Mouse (Mus musculus) adrenal gland, postnatal 36 days (tissue): Measurements from ENCODE around the gene Glra1. TPM values are rescaled to one million over a fixed set of nuclear protein-coding genes. Genes with fewer than 3 reads are reported as not detected.
"Not testable (repeated sequence)": the region's sequence is repeated elsewhere in the genome, so short reads cannot be mapped to it uniquely, and the experiment has no call there.

Experiments
- DNase-seq, 2 experiments: peaks; one replicate each; pipeline ENCODE4 v3.0.0; 2021; ENCODE audit warnings: mixed read lengths in 1 of 2
- long read RNA-seq, 2 experiments: library from polyadenylated mRNA; stranded (forward); transcript quantifications; one replicate each; pipeline ENCODE4 v2.0.0; 2021; ENCODE audit warnings: borderline sequencing depth in 2 of 2
- total RNA-seq, 2 experiments: library from RNA; stranded (reverse); gene quantifications; 2 replicates each; pipeline ENCODE4 v1.2.3; 2021

The Glra1 gene
- not detected for total RNA-seq
- long read RNA-seq, experiment 1, result 0 reads
- long read RNA-seq, experiment 2, result 0 reads

DNA sequence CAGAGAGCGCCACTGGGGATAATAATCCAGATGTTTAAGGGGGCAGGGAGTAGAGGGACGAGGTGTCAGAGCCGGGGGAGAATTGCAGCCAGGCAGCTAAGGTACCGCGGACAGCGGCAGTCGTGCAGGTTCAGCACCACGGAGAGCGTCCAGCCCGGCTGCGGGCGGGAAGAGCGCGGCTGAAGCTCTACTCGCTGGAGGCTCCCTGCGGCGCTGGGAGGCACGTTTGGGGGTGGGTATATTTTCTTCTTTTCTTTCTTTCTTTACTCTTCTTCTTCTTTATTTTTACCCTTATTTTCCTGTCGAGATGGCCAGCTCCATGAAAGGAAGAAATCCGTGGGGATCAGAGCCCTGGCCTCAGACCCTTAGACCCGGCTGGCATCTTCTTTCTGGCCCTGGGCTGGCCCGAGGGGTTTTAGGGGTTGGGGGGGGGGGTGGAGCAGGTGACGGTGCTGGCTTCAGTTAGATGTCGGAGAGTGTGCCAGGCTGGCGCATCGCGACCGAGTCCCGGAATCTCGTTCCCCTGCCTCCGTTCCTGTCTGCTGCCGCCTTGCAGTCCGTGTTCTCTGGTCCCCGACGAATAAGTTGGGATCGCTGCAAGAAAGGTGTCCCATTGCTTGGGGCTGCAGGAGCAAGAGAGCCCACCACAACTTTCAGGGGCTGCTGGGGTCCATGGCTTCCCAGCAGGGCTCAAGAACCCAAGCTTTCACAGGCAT, at the start of gene Glra1:
Gene Glra1, minus strand, starts transcription at position 391 of the 716 bp plus-strand sequence.
- DNase-seq, result peak; percentile 82 to 84

DNA sequence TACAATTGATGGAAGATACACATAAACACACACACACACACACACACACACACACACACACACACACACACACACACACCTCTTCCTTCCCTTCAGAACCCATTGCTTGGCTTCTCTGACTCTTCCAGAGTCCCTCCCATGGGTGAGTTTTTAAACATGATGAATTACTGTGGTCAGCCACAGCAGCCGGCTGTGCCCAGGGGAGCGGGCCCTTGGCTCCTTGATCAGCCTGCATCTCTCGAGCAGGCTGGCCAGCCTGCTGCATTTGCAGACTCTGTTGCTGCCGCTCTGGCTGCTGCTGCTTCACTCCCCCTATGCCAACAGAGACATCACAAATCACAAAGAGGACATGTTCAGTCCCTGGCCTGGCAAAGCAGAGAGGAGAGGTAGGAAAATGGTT, 29.0 kb upstream of the Glra1 start:
- DNase-seq, result no peak

DNA sequence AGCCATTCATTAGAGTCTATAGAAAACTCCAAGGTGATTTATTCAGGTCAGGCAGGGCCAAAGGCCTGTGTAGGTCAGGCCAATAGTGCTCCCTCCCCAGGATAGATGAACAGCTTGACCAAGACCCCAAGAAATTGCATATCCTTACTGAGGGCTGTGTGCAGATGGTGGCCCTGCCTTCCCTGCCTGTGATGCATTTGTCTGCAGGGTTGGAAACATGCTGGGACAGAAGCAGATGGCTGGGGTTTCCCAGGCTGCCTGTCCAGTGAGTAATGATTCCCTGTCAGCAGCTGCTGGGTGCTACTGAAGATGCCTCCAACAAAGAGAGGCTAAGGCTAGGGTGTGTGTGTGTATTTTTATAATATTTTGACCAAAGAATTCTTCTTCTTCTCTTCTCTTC, 25.9 kb upstream of the Glra1 start:
- DNase-seq, result no peak

DNA sequence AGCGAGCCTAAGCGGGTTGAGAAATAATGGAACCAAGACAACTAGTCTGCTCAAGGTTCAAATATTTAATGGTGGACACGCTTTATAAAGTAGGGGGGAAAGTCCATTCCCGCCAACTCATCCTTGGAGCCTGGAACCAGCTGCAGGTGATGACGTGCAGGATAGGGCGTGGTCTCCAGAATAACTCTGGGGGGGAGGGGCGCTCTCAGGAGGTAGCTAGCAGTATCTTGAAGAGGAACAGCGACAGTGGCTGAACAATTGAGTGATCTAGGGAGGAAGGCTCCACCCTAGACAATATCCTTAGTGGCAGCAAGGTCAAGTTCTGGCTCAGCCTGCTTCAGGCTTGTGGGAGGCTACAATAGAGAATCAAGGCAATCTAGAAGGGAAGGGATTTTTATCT, 6.6 kb upstream of the Glra1 start:
- not testable (repeated sequence) for DNase-seq

DNA sequence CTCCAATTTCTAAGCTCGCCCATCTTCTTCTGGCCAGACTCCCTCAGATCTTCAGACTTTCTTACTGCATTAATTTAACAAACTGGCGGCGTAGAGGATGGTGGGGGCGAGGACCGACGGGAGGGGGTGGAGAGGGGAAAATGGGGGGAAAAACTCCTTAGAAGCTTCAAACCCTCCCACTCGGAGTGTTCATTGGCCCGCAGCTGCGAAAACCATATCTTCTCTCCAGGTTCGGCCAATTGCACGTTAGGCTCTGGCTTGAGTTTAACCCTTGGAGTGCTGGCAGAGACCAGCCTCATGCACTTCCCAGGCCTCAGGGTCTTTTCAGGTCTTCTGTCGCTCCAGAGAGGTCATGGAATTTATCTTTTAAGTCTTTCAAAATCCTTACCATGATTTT, 524 bp upstream of the Glra1 start:
- no peak for DNase-seq

DNA sequence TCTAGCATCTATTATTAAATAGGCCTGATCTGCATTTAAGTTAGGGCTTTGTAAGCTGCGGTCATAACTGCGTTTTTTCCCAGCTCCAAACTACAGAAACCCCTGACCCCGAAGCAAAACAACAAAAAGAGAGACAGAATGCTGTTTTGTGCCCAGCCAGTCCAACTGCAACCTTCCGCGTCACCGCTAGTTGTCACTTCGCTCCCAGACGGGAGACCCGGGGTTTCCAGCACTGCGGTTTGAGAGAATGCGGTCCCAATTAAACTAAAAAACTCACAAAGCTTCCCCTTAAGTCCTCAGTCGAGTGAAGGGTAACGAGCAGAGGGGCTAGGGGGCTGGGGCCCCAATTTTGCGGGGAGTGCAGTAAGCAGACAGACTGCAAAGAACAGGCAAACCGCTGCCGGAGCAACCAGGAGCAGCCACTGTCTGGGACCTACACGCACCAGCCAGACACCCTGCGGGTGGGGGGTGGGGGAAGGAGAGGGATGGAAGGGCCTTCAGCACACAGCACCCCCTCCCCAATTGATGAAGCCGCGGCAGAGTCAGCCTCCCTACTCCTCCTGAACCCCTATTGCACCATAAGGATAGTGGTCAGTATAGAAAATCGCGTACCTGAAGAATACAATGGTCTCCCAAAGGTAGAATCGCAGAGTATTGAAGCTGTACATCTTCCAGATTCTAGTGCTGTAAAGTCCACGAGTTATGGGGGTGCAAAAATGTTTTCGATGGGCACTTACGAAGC, 761 bp downstream of the Glra1 start:
- DNase-seq, result no peak

DNA sequence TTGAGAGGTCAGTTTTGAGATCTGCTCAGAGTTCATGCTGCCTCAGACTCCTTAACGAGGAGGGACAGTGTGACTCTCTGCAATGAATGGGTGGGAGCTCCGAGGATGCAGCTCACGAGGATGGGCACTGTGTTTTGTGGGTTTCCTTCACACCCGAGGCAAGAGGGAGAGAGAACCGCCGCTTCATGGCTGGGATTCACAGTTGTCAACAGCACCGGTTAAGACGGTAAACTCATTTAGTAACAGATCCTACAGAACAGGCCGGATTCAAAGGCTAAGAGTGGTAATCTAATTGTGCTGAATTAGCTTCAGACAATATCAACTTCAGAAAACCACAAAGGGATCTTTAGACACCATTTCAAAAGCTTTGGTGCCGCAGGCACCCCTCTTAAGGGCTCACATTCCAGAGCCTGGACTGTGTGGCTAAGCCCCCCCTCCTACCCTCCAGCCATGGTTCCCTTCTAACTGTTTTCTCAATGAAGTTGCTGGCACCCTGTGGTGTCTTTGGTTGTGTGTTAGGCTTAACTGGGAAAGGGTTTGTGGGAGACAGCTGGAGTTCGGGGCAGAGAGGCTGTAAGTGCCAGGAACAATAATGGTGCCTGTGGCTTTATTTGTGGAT, 6.4 kb downstream of the Glra1 start:
- DNase-seq, result no peak

DNA sequence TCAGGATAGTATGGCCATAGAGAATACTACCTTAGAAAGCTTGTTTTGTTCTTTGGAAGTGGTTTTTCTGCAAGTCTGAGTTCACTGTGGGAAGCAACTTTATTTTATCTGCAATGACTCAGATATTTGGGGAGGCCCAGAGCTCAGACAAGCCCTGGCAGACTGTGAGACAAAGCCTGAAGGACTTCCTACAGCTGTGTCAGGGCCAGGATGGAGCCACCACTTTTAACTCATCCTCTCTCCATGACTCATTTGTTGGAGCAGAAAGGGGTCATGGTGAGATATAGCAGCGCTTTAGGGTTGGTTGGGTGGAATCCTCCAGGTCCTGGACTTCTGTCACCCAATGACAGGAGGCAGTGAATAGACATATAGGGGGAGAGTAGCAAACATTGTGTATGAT, 12.3 kb downstream of the Glra1 start:
- peak in 1 of 2 experiments; percentile 34 for DNase-seq

DNA sequence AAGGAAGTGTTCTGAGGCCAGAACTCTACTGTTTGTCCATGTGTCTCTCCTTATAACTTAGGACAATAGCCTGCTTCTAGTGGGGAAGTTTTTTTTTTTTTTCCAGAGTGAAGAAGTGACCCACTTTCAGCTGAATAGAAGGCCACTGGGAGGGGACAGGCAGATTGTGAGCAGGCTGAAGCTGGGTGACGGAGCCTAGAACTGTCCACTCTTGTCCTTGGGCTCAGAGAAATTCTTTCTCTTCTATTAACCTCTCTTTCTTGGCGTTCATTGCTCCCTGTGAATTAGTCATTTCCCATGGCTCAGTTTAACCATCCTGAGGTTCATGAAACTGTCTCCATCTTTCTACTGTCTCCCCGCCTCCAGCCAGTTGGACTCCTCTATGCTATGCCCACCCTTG, 13.6 kb downstream of the Glra1 start:
- DNase-seq, result peak in 1 of 2 experiments; percentile 40

DNA sequence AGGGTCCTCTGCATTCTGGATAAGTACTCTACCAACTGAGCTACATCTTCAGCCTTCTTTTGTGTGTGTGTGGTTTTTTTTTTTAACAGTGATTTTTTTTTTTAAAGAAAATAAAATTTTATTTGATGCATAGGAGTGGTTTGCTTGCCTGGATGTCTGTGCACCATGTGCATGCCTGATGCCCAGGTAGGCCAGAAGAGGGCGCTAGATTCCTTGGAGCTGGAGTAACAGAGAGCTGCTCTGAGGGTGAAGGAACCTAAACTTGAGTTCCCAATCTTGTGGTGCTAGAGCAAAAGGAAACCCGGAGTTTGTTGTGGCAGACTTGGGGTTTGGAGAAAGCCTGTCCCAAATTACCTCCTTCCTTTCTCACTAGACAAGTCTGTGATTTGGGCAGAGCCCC, 16.8 kb downstream of the Glra1 start:
- DNase-seq, result no peak

DNA sequence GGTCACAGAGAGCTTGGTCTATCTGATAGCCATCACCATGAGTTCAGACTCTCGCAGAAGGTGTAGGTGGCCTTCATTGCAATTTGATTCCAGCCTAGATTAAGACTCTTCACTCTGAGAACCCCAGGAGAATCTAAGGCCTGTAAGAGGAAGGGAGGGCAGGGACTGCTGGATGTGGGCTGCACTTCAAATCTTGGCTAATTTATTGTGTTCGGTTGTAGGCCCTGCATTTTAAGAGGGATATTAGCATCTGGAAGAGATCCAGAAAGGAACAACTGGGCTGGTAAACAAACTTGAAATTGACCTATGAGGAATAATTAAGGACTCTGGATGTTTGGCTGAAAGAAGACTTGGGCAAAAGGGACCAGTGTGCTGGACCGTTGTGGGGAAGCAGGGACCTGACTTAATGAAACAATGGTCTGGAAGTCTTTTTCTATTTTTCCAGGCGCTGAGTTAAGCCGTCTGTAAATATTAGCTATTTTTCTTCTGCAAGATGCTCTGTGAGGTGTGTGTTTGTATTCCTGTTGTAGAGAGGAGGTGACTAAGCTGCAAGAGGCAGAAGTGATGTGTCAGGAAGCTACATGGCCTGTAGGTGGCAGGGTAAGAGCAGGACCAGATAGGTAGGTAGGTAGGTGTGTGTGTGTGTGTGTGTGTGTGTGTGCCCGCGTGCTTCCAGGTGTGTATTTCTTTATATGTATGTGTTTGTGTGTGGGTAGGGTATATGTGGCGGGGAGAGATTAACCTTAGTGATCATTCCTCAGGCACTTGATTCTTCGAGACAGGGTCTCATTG, 18.4 kb downstream of the Glra1 start:
- no peak for DNase-seq

DNA sequence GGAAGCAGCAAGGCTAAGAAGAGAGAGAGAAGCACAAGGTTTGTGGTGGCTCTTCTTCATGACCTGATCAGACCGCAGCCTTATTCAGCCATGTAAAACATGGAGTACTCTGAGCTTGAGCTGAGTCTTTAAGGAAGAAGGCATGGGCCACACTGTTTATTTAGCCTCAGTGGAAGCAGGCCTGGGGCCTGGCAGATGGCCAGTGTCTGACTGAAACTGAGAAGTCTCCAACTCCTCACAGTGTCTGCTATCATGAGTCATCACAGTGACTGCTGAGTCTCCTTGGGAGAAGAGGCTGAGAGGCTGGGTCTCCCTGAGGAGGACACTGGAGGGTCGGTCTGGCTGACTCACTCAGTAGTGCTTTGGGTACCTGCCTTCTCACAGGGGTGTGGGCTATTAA, 33.6 kb downstream of the Glra1 start:
- peak; percentile 30 to 40 for DNase-seq

DNA sequence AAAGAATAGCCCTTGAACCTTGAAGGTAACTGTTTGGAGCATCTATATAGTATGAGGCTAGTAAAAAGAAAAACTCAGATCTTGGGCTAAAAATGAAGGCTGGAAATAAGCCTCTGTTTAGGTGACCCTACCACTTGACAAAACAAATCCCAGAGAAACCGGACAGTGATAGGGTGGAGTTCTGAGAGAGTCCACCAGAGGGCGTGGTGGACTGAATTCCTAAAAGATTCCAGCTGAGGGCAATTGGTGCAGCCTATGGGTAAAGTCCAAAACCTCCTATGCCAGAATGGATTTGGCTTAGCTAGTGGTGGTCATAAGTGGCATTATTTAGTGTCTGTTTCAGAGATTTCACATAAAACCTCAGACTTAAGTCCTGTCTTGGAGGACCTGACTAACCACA, 36.9 kb downstream of the Glra1 start:
- DNase-seq, result peak; percentile 41 to 43

DNA sequence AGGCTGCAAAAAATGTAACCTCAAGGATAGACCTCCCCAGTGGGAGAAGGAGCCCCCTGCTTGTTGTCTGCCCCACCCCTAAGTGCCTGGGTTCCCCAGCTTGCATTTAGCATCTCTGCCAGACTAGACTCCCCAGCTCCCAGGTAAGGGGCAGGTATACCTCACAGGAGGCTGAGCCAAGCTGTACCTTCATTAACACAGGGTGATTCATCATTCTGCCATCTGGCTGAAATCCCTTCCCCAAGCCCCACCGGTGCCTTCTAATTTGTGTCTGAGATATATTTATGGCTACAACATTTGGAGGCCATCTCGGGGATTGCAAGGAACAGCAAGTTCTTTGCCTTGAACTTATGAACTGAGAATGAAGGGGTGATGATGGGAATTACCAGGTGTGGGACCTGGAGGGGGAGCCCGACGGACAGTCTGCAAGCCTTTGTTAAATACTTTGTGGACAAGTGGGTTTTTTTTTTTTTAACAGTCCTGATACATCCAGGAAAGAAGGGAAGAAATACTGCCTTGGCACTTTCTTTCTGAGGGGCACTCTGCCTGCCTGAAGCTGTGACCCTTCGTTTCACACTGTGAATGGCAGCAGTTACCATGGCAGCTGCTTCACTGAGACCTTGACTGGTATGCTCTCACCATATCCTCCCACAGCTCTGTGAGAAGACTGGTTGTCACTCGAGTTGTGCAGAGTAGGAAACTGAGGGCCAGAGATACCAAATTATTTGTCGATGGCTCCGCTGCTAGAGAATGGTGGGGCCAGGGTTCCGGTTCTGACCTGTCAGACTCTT, 41.5 kb downstream of the Glra1 start:
- no peak for DNase-seq

DNA sequence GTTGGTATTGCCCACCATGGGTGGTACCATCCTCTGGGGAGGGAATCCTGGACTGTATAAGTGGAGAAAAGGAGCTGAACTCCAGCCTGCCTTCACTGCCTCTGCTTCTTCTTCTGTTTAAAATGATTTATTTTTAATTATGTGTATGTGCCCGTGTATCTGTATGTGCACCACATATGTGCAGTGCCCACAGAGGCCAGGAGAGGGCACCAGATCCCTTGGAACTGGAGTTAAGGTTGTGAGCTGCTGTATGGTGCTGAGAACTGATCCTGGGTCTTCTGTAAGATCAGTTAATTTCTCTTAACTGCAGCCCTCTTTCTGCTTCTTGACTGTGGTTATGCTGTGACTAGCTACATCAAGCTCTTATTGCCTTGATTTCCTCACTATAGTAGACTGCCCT, 62.3 kb downstream of the Glra1 start:
- DNase-seq, result no peak

DNA sequence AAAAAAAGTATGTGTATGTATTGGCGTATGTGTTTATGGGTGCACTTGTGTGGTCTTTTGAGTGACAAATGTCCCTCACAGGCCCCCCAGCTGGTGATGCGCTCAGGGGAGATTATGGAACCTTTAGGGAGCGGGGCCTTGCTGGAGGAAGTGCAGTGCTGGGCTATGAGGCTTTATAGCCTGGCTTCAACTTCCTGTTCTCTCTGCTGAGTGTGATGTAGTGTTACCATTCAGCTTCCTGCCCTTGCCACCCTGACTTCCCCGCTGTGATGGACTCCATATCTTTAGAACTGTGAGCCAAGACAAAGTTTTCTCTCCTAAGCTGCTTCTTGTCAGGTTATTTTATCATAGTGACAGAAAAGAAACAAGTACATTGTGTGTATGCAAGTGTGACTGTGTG, 65.3 kb downstream of the Glra1 start:
- DNase-seq, result no peak

DNA sequence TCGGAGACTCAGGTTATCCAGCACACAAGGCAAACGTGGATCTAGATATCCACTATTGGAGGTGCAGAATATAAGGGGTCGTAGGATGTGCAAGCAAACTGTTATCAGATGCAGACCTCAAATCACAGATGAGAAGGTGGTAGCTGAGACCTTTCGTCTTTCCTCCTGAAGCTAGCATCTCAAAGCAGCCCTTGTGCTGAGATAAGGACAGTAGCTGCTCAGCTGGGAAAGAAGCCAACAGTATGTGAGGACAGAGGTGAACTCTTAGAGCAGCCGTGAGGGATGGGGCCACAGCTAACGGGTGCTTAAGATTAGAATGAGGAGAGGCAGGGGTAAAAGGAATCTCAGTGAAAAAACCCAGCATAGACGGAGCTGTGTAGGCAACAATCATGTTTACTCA, 65.9 kb downstream of the Glra1 start:
- DNase-seq, result no peak

DNA sequence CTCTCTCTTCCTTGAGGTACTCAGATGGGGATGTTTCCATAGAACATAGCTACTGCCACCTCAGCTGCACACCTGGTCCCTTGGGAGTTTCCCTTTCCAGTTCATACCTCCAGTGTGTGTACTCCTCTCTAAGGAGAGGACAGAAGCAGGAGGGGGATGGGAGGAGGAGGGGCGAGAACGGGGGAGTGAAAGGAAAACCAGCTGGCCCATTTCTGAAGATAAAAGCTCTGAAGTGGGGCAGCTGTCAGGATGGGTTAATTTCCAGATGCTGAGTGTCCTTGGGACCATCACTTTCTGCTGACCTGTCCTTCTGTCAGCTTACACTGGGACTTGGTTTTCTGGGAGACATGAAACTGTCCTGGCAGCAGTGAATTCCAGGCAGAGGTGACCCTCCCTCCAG, 73.2 kb downstream of the Glra1 start:
- no peak for DNase-seq

DNA sequence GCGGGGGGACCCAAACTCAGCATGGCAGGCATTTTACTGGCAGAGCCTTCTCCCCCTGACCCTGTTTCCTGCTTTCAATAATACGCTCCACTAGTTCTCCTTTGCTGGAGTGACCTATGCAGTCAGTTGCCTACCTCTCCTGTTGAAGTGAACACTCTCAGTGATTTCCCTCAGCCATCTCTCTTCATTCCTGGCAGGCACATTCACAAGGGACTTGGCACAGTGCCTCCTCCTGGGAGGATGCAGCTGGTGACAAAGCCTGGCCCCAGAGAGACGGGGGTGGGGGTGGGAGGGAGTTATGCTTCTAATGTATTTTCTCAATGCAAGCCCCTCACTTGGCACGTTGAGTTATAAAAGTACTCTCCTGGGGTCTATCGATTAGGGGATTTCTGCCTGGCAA, 74.6 kb downstream of the Glra1 start:
- peak in 1 of 2 experiments; percentile 7 for DNase-seq

DNA sequence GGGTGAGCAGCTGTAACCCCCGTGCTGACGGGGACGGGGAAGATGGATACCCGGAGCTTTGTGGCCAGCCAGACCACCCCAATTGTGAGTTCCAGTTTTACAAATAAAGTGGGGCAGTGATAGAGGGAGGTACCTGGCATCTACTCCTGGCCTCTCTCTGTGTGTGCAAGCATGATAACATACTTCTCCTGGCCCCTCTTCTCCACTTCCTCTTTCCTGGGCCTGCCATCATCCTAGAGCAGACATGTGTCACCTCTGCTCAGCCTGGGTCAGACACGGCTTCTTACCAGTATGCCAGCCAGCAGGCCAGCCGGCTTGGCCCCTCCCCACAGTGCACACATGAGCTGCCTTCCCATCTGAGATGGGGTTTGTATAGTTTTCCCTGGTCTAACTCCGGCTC, 77.3 kb downstream of the Glra1 start:
- no peak for DNase-seq

DNA sequence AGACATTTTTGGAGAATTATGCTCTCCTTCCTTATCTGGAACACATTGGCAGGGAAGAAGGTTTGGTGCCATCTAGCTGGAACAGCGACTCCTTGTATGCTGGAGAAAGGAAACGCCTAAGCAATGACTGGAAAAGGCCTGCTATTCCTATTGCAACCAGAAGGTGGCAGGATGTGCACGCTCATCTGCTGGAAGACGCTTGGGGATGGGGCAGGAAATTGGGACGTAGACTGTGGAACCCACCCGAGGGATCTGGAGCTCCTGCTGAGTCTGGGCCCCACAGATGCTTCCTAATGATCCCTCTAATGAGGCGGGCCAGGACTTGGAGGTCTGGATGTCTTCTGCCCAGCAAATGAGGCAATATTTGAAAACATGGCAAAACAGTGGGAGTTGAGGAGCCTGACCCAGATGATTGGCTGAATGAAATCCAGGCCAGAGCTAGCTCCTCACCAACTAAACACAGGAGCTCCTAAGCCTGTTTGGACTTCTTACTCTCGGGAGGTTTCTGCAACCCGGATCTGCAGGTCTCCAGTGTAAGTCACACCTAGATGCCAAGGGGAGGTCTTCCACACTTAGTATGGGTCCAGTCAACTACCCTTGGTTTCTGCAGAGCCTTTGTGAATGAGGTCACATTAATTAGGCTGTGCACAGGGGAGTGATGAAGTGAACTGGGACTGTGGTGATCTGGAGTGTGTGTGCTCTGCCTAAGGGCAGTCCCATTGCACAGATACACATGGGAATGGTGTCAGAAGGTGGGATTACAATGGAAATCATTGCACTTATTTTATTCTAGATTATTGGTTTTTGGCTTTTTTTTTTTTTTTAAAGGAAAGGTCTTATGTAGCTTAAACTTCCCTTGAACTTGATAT, 89.0 kb downstream of the Glra1 start:
- DNase-seq, result peak; percentile 69 to 71
